Mouse (Mus musculus) gastrocnemius, postnatal 14 days (tissue): Measurements from ENCODE around the gene Tppp. TPM values are rescaled to one million over a fixed set of nuclear protein-coding genes. Genes with fewer than 3 reads are reported as not detected.
A peak's percentile ranks its signal among the peaks of the same experiment; 100 is the strongest.
"Not testable (repeated sequence)": the region's sequence is repeated elsewhere in the genome, so short reads cannot be mapped to it uniquely, and the experiment has no call there.

Source experiments
- DNase-seq: peaks from one replicate; pipeline ENCODE4 v3.0.0; 2021; ENCODE audit warnings: mixed read lengths
- intact Hi-C: fragments of 180-260 bp; cut with DNase I; formaldehyde crosslinking; loops from one replicate; pipeline ENCODE4 v1.15.1; 2025; ENCODE audit warnings: low total_unique reads
- total RNA-seq, 2 experiments: library from RNA; stranded (reverse); gene quantifications; 2 replicates each; pipeline ENCODE4 v1.2.3; 2021

Gene Tppp
- total RNA-seq, 2 experiments from 2014 or later: 5.8 to 5.9 TPM

DNA sequence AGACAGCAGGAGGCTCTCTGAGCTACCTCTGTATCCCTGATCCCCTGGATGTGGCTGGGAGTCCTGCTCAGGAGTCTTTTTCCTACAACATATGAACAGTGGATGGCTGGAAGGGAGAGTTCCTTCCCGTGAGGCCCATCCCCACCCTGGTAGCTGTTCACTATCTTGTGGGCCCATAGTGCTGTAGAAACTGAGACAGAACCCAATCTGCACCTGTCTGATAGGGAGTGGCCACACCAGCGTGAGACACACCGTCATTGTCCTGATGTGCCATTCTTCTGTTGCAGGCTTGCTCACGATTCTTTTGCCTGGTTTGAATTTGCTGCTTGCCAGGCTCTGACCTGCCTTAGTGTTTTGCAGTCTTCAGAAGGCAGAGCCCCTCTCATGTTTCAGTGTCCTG, 8.2 kb downstream of the Tppp start:
- no peak for DNase-seq
- intact Hi-C loops: no loop called here

DNA sequence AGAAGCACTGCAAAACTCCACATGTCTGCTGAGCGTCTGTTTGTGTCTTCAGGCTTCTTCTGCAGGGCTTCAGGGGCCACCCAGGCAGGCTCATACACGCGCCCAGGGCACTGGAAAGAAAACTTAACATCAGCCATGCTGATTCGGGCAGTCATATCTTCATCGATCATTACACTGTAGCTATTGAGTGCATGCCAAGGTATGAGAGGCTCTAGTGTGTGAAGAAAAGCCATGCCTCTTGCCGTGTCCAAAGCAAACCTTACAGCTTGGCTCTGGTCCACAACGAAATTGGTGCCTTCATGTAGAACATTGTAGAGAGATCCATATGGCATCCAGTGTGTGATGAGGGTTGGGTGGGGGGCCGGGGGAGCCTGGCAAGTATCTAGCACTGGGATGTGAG, 9.8 kb downstream of the Tppp start:
- DNase-seq, intact Hi-C loops: not testable (repeated sequence)

DNA sequence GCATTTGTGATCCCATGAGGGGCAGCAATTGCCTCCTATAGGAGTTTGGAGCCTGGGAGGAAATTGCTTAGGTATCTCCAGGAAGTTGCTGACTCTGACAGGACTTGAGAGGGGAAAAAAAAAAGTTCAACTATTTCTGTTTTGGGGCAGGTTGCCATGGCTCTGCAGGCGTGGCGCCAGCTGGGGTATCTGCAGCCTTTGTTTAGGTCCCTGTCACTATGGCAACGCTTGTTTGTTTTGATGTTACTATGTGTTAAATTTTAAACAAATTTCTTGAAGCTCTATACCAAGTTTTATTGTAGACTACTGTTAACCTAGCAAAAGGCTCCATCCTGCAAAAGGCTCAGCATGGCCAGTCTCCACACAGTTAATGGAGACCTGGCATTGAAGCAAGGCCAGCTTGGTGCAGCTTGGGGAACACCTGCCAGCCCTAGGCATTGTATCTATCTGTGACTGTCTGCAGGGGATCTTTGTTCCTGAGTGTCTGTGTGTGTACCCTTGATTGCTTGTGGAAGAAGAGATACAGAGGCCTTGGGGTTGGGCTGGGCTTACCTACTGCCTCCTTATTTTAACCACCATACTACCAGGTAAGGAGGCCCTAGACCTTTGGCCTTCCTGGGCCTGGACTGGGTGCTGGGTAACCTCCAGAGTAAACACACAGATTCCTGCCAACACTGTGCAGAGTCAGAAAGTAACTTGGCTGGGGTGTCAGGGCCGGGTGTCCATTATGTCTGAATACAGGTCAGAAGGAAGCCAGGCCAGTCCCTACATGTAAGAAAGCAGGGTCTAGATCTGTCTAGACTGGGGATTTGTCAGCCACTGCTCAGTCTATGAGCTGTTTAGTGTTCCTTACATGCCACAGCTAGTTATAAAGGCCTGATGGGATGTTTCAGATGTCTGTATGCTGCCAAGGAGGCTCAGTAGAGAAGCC, 16.2 kb downstream of the Tppp start:
- no peak for DNase-seq
- intact Hi-C loops: loop anchor here (2.0 kb wide), 1 partner anchor 55 kb away; no protein-coding TSS in a partner anchor

DNA sequence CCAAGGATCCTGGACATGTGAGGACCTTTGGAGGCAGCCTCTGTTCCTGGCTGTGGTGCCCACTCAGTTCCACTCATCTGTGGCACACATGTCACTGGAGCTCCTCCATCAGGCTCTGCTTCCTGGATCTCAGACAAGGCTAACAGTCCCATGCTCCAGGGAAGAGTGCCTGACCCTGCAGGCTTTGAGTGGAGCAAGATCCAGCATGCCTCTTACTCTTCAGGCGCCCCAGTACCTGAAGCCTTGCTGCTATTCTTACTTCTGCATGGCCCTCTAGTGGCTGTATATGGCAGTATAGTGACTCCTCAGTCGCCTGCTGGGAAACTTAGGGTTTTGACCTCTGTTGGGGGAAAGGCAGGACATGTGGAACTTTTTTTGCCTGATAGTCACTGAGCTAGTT, 17.0 kb downstream of the Tppp start:
- peak; percentile 16 for DNase-seq
- intact Hi-C loops: no loop called here

DNA sequence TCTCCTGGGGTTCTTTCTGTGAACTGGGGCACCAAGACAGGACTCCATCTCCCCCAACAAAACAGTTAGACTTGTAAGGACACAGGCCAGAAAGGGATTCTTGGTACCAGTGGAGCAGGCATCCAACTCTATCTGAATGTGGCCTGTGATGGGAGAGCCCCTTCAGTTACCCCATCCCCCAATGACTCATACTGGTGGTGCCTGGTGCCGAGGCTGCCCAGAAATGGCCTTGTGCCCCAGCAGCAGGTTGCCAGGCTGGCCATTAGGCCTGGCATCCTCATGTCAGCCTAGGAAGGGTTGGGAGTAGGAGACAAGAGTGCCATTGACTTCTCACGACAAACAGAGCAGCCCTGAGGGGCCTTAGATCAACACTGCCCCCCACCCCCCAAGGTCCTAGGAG, 18.9 kb downstream of the Tppp start:
- intact Hi-C loops: no loop called here
- no peak for DNase-seq

DNA sequence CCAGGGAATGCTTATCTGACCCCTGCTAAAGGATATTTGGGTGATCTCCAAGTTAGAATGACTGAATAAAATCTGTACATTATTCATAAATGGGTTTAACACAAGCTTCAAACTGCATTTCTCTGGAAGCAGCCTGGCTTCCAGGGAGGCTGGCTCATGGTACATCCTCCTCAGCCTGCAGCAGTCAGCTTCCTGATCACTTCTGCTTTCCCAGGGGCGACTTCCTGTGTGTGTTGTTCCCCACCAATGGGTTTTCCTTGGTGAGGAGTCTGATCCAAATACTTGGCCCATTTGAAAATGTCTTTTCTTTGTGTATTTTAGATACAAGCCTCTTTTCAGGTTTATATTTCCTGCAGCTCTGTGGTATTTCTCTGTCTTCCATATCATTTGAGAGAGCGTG, 19.8 kb downstream of the Tppp start:
- no peak for DNase-seq
- intact Hi-C loops: no loop called here

DNA sequence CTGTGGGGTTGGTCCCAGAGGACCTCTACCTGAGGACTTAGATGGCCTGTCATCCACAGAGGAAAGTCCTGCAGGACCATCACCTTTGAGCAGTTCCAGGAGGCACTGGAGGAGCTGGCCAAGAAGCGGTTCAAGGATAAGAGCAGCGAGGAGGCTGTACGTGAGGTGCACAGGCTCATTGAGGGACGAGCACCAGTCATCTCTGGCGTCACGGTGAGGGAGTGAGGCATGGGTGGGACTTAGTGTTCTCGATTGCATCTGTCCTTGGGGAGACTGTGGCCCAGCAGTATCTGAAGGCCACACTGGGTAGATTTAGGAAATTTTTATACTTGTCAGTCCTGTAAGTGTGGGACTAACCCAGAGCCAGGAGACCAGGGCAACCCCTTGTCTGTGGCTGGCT, 21.5 kb downstream of the Tppp start:
- DNase-seq: no peak
- intact Hi-C loops: no loop called here

DNA sequence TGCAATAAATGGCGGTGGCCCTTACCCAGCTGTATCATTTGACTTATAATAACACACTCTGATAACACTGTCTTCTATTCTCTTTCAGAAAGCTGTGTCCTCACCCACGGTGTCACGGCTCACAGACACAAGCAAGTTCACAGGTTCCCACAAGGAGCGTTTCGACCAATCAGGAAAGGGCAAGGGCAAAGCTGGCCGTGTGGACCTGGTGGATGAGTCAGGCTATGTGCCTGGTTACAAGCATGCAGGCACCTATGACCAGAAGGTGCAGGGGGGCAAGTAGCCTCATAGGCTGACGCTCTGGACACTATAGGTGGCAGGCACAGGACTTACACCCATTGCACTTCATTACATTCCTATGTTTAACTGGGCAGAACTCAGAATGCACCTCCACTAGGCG, 21.9 kb downstream of the Tppp start:
- intact Hi-C loops: no loop called here
- DNase-seq: no peak

DNA sequence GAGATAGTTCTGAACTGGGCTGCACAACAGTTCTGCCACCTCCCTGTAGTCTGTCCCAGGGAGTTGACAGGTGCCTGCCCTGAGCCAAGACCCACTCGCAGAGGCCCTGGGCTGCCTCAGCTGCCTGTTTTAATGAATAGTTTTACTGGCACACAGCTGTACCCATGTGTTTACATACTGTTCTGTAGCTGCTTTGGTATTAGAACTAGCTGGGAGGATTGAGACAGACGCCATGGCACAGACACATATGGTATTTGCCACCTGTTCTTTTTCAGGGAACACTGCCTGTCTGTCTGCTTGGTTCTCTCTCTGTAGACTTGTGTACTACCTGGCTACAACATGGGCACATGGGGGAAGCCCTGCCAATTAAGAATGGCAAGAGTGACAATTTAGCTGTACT, 25.5 kb downstream of the Tppp start:
- no peak for DNase-seq
- intact Hi-C loops: no loop called here

DNA sequence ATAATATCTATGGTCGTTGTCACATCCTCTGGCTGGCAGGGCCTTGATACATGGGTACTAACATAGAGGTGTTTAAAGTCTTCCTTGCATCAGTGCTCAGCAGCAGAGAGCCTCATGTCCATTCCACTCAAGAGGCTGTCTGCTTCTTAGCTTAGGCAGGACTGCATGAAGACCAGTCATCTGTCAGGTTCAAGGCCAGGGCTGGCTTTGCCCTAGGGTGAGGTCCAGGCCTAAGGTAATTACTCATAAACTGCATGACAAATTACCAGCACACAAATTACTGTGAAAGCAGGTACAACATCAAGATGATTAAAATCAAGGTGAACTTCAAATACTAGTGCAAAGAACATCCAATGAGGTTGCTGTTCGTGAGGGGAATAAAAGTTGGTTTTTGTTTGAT, 26.6 kb downstream of the Tppp start:
- intact Hi-C loops: no loop called here
- DNase-seq: no peak

DNA sequence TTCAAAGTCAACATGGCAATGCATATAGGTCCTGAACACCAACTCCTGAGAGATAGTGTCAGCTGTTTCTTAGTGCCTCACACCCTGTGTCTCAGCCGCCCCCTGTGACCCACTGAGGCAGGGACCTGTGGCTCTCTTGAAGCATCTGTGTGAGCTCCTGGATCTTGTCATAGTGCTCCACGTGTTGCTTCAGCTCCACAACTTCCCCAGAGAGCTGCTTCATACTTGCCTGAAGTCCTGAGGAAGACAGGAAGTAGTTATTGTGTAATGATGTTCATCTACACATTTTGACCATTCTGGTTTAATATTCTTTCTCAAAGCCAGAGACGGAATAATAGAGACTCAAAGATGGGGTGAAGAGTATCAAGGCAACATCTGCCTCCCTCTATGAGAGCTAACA, 30.7 kb downstream of the Tppp start:
- no peak for DNase-seq
- intact Hi-C loops: no loop called here

DNA sequence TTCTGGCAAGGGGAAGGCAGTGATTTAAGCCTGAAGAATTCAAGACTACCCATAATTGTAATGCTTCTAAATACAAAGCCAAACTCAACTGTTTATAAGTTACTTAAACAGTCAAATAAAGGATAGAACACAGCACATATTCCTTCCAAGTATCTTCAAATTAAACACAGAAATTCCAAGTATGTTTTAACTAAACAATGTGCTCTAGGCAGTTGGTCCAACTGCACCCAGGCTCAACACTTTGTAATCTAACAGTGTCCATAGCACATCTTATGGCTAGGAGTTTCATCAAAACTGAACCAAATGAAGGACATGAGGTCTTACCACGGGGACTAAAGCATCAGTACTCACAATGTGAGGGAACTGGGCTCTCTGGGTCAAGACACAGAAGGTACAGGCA, 47.0 kb downstream of the Tppp start:
- intact Hi-C loops: no loop called here
- DNase-seq: no peak

DNA sequence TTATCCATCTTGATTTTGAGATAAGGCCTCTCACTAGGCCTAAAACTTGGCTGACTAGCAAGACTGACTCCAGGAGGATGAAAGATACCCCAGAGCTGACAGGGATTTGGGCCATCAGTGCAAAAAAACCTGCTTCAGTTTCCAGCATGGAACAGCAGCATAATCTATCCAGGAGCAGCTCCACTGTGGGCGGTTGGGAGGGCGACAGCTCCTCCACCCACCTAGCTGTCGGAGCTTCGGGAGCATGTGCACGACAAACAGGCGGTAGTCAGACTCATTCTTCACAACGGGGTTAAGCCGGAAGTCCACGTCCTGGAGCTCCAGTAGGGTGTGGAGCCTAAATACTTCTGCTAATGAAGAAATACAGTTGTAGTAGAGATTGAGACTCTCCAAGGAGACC, 48.9 kb downstream of the Tppp start:
- DNase-seq: no peak
- intact Hi-C loops: no loop called here

DNA sequence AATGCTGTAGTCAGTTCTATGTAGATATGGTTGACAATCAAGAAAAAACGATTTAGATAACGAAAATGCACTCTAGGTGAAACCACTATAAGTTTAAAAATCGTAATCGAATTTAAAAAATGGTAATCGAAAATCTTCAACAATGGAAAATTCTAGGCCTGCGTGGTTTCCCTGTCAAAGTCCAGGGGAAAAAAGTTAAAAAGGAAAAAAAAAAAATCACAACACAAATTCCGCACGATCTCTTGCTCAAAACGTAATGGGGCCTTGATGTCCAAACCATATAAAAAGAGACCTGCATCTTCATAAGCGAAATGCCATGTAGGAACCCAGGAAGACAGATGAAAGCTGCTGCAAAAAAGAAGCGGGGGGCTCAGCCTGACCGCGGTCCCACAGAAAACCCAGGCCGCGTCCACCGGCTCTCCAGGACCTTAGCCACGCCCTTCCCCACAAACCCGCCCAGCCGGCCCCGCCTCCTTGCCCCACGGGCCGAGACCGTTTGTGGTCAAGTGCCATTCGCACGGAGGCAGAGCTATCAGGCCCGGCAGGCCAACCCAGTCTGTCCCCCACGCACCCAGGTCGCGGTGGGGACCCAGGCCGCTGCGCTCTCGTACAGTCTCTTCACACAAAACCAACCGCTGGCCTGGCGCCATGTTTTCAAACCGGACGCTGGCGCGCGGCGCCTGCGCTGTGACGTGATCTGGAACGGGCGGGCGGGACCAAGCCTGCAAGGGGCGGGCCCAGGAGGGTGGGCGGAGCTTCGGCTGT, 52.6 kb downstream of the Tppp start, which contains the start of gene Cep72:
Gene Cep72 (minus strand): TSS at position 687 of the 765 bp plus-strand sequence.
- peak; percentile 92 for DNase-seq
- intact Hi-C loops: no loop called here

DNA sequence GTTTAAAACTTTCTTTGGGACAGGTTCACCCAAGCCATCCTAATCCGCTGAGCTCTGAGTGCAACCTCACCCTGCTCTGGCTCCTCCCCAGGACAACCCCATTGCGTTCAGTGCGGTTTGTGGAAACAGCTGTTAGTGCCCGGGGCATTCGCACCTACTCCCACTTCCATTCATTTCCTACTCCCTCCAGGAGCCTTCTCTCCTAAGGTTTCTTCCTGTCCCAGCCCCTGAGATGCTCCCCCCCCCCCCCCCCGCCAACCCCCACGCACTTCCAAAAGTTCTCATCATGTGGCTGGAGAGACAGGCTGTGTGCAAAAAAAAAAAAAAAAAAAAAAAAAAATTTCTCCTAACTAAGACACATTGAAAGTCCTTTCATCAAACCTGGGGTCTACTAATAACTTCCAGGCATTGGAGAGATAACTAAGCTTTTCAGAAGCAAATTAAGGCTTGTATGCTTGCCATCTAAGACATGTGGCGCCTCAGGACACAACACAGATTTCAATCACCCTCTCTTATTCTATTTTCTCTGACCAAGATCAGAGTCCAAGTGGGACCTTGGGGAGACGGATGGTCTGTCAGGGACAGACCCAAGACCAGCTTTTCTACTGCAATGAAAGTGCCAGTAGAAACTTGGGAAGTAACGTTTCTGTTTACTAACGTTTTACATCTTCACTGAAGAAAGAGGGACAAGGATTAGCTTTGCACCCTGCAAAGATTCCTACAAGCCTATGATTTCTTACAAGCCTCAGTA, 53.3 kb downstream of the Tppp start:
- DNase-seq: no peak
- intact Hi-C loops: no loop called here

DNA sequence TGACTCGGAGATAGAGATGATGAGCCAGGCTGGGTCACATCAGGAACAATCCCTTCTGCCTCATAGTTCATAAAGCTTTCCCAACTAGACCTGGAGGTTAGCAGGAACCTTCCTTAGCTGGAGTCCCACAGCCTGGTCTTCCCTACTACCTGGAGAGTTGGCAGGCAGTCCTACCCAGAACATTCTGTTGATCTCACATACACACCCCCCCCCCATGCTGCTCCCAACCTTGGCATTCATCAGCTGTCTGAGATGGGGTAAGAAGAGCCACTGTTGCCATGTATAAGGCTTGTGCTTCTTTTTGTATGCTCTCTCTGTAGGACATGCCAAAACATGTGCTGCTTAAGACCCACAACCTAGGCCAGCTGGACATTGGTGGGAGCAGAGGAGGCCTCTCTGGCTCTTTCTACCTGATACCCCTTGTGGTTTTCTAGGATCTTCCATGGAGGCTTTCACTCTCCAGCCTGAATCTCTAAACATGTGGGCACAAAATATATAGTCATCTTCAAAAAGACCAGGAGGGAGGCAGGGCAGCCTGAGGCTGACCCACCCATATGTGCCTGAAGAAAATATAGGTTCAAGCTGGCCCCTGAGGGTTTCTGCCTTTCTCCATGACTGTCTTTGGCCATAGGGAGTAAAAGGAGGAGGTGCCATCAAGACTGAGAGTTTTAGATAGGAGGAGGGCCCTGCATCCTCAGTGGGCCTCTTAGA, 54.3 kb downstream of the Tppp start:
- intact Hi-C loops: no loop called here

DNA sequence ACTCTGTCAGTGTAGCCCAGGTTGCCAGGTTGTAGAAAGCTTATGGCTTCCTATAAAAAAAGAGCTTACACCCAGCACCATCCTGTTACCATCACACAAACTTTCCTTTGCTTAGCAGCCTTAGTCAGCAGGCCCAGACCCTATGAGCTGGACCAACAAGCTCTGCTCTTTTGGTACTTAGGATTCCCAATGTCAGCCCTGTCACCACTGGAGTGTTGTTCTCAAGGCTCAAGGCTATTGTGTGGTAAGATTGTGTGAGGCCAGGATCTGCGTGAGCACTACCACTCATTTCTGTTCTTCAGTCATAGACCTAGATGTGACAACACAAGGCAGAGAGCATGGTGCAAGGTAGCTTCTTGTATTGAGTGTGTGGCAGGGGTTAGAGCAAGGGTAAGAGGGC, 57.4 kb downstream of the Tppp start:
- DNase-seq: no peak
- intact Hi-C loops: no loop called here

More for the DNA sequence above, 54.3 kb downstream of the Tppp start:
- DNase-seq: no peak

DNA sequence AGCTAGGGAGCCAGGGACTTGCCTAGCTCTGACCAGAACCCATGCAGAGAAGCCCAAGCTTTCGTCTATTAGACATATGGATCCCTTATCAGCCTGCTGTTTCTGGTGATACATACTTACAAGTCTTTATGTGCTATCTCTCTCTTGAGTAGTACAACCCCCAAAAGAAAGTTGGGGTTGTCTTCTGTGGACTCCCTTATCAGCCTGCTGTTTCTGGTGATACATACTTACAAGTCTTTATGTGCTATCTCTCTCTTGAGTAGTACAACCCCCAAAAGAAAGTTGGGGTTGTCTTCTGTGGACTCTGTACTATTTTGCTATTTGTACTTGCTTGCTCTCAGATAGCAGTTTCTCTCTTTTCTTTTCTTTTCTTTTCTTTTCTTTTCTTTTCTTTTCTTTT, 62.0 kb downstream of the Tppp start:
- intact Hi-C loops, DNase-seq: not testable (repeated sequence)

DNA sequence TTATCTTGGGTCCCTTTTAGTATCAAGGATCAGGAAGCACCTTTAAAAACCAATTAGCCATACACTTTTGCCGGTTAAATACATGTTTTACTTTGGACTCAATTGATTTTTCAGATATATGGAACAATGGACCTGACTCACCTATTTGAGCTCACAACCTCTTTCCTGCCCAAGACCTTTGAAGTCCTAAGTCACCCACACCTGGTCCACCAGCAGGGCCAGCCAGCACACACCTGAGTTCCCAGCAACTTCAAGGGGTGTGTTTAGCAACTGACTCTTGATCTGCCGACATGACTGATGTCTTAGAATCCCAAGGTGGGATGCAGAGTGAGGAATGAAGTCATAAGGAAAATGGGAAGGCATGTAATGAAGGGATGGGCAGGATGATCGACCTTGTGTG, 62.5 kb downstream of the Tppp start:
- DNase-seq: no peak
- intact Hi-C loops: no loop called here
